ENCODE assay signal across 23 mouse cellular contexts in the genomic region with DNA sequence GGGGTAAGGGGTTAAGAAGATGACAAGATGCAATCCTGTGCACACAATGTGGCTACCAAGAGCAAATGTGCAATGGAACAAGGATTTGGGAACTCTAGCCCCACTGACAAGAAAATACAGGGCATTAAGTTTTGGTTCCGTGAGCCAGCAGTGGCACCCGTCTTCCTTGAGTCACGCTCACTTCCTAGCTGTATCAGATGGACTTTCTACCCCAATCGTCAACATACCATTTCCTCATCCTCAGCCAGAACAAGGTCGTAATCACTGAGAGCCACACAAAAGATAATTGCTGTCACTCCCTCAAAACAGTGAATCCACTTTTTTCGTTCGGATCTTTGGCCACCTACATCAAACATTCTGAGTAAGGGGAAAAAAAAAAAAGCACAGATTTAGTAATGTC. TPM values are rescaled to one million over a fixed set of nuclear protein-coding genes. Genes with fewer than 3 reads are reported as not detected.
DNase-seq lines count a peak whose midpoint lies in the region; ATAC-seq and TF ChIP-seq lines count a peak whose summit lies in the region.
"Had no signal": no experiment of that assay in that cellular context is flagged by ENCODE, and none has a peak within 500 bp of the region (broad histone marks: within the 10 kb centered on the region; RNA-seq: fewer than 3 reads in every experiment).

No protein-coding gene starts in this region.

- peaks cover 57% of the 10 kb centered on the region for H3K36me3 ChIP-seq in intestine, postnatal 0 days (ENCODE audit: control insufficient read depth, insufficient read depth)
- H3K36me3 ChIP-seq in forebrain, embryonic 14.5 days (ENCODE audit: control insufficient read depth, insufficient read depth, low read length): peaks cover 77% of the 10 kb centered on the region

- H3K27me3 ChIP-seq in intestine, postnatal 0 days (replicated peaks; ENCODE audit: control insufficient read depth, insufficient read depth, low read length): no peaks in the 10 kb centered on the region
- H3K27me3 ChIP-seq in forebrain, embryonic 14.5 days (replicated peaks; ENCODE audit: control insufficient read depth, insufficient read depth, low read length): no peaks in the 10 kb centered on the region
- H3K27me3 ChIP-seq: embryonic facial prominence, embryonic 12.5 days; embryonic facial prominence, embryonic 15.5 days; forebrain, embryonic 15.5 days; heart, embryonic 13.5 days; hindbrain, embryonic 12.5 days; hindbrain, embryonic 15.5 days had no signal

- H3K9ac ChIP-seq in intestine, postnatal 0 days (ENCODE audit: low read depth, low read length): no peak overlapping the region
- no peak overlapping the region for H3K9ac ChIP-seq in forebrain, embryonic 14.5 days (ENCODE audit: low read length)
- H3K9ac ChIP-seq: embryonic facial prominence, embryonic 12.5 days; embryonic facial prominence, embryonic 15.5 days; forebrain, embryonic 15.5 days; heart, embryonic 13.5 days; hindbrain, embryonic 12.5 days; hindbrain, embryonic 15.5 days had no signal

- H3K27ac ChIP-seq in intestine, postnatal 0 days (ENCODE audit: low read depth, low read length): peak overlapping the region; percentile 60
- H3K27ac ChIP-seq in forebrain, embryonic 14.5 days (ENCODE audit: low read depth, low read length): no peak overlapping the region
- H3K27ac ChIP-seq: embryonic facial prominence, embryonic 12.5 days; embryonic facial prominence, embryonic 15.5 days; forebrain, embryonic 15.5 days; heart, adult 2 months; heart, embryonic 10.5 days; heart, embryonic 13.5 days; hindbrain, embryonic 12.5 days; hindbrain, embryonic 15.5 days had no signal

- 39% methylated on average over 7 of the region's 7 CpGs for WGBS in intestine, postnatal 0 days
- 89% methylated on average over 7 of the region's 7 CpGs for WGBS in forebrain, embryonic 14.5 days

- DNase-seq in lung, postnatal 36 days: peak; percentile 15
- no peak for DNase-seq in lung, postnatal 14 days
- peak; percentile 50 for DNase-seq in yolk sac, embryonic 10.5 days (ENCODE audit: low spot score)
- no peak for DNase-seq in kidney, adult 8-10 months
- no peak for DNase-seq in forebrain, embryonic 14.5 days (ENCODE audit: low spot score)
- DNase-seq: adrenal gland, adult 2 months; adrenal gland, postnatal 14 days; cerebellum, adult 11 months; cerebellum, adult 2 months; cerebellum, adult 9-11 months; cerebellum, postnatal 25 days; gastrocnemius, postnatal 25 days; heart, adult 2 months had no signal

- TF ChIP-seq CTCF in intestine, postnatal 0 days (IDR thresholded peaks at IDR 0.05; ENCODE audit: low read depth): no peak

- no peaks in the 10 kb centered on the region; the same call in 1 of the 2 replicates for H3K4me1 ChIP-seq in intestine, postnatal 0 days (replicated peaks; ENCODE audit: control insufficient read depth, insufficient read depth, low read length)
- no peaks in the 10 kb centered on the region for H3K4me1 ChIP-seq in forebrain, embryonic 14.5 days (ENCODE audit: control insufficient read depth, insufficient read depth, low read length)
- H3K4me1 ChIP-seq: embryonic facial prominence, embryonic 12.5 days; embryonic facial prominence, embryonic 15.5 days; heart, embryonic 10.5 days; heart, embryonic 13.5 days; hindbrain, embryonic 12.5 days; hindbrain, embryonic 15.5 days had no signal

- ATAC-seq in intestine, postnatal 0 days: peak; percentile 84
- no peak for ATAC-seq in forebrain, embryonic 14.5 days
- ATAC-seq: CD4-positive, CD25-positive, alpha-beta regulatory T cell, adult 4 months; forebrain, embryonic 15.5 days had no signal

- H3K9me3 ChIP-seq in intestine, postnatal 0 days (ENCODE audit: control insufficient read depth): no peaks in the 10 kb centered on the region
- H3K9me3 ChIP-seq in forebrain, embryonic 14.5 days (replicated peaks; ENCODE audit: control insufficient read depth, low read length): no peaks in the 10 kb centered on the region
- H3K9me3 ChIP-seq: embryonic facial prominence, embryonic 12.5 days; embryonic facial prominence, embryonic 15.5 days; forebrain, embryonic 15.5 days; heart, embryonic 10.5 days; heart, embryonic 13.5 days; hindbrain, embryonic 12.5 days; hindbrain, embryonic 15.5 days had no signal

- no peak overlapping the region for H3K4me2 ChIP-seq in intestine, postnatal 0 days (replicated peaks; ENCODE audit: low read depth)
- no peak overlapping the region for H3K4me2 ChIP-seq in forebrain, embryonic 14.5 days (ENCODE audit: low read length)
- H3K4me2 ChIP-seq: embryonic facial prominence, embryonic 12.5 days; embryonic facial prominence, embryonic 15.5 days; forebrain, embryonic 15.5 days; heart, embryonic 13.5 days; hindbrain, embryonic 12.5 days; hindbrain, embryonic 15.5 days had no signal

- no peak overlapping the region for H3K4me3 ChIP-seq in intestine, postnatal 0 days (ENCODE audit: low read depth, low read length)
- no peak overlapping the region for H3K4me3 ChIP-seq in forebrain, embryonic 14.5 days (ENCODE audit: low read depth, low read length)
- H3K4me3 ChIP-seq: embryonic facial prominence, embryonic 12.5 days; embryonic facial prominence, embryonic 15.5 days; forebrain, embryonic 15.5 days; heart, adult 2 months; heart, embryonic 10.5 days; heart, embryonic 13.5 days; hindbrain, embryonic 12.5 days; hindbrain, embryonic 15.5 days had no signal

RNA-seq across cellular contexts. Expression of a gene that starts 19.7 kb away (rescaled TPM):
- polyA plus RNA-seq in intestine, postnatal 0 days (2015; fragmentation: Nextera tagmentation; extraction: Ambion mirVana): 0.43 and 0.80 TPM in 2 replicates
- polyA plus RNA-seq in forebrain, embryonic 14.5 days (2014; fragmentation: Nextera tagmentation; extraction: Ambion mirVana): 0.28 and 0.36 TPM in 2 replicates
- polyA plus RNA-seq: CD4-positive, CD25-positive, alpha-beta regulatory T cell, adult 4 months; heart, adult 2 months had no signal

RNA-seq across cellular contexts. Expression of a gene that starts 25.8 kb away (rescaled TPM):
- polyA plus RNA-seq in intestine, postnatal 0 days (2015; fragmentation: Nextera tagmentation; extraction: Ambion mirVana): 17.6 and 18.2 TPM in 2 replicates
- 27.1 and 39.0 TPM in 2 replicates for polyA plus RNA-seq in forebrain, embryonic 14.5 days (2014; fragmentation: Nextera tagmentation; extraction: Ambion mirVana)

RNA-seq across cellular contexts. Expression of a gene that starts 33.7 kb away (rescaled TPM):
- polyA plus RNA-seq in intestine, postnatal 0 days (2015; fragmentation: Nextera tagmentation; extraction: Ambion mirVana): 99.6 and 101 TPM in 2 replicates
- polyA plus RNA-seq in forebrain, embryonic 14.5 days (2014; fragmentation: Nextera tagmentation; extraction: Ambion mirVana): 157 and 172 TPM in 2 replicates

RNA-seq across cellular contexts. Expression of a gene that starts 42.4 kb away (rescaled TPM):
- 0.05 and 0.13 TPM in 2 replicates for polyA plus RNA-seq in intestine, postnatal 0 days (2015; fragmentation: Nextera tagmentation; extraction: Ambion mirVana)
- 1.0 and 1.5 TPM in 2 replicates for polyA plus RNA-seq in forebrain, embryonic 14.5 days (2014; fragmentation: Nextera tagmentation; extraction: Ambion mirVana)
- polyA plus RNA-seq: gonadal fat pad, adult 2 months; heart, embryonic 13.5 days had no signal

Comparison
In these comparisons a context has a peak if more than half of its experiments do, and no peak if none do; other contexts are left out.
1. DNase-seq: peak in lung, postnatal 36 days (single experiment) and yolk sac, embryonic 10.5 days (single experiment); none in lung, postnatal 14 days (single experiment), kidney, adult 8-10 months (0 of 2) and forebrain, embryonic 14.5 days (single experiment).